Mouse (Mus musculus) left cerebral cortex, postnatal 14 days (tissue): Measurements from ENCODE around the gene Lct. TPM values are rescaled to one million over a fixed set of nuclear protein-coding genes. Genes with fewer than 3 reads are reported as not detected.
"Not testable (repeated sequence)": the region's sequence is repeated elsewhere in the genome, so short reads cannot be mapped to it uniquely, and the experiment has no call there.

Source experiments
- DNase-seq, 2 experiments: peaks; one replicate each; pipeline ENCODE4 v3.0.0; 2021 to 2022; ENCODE audit warnings: low spot score in 2 of 2, mixed read lengths in 1 of 2
- intact Hi-C: fragments of 180-260 bp; cut with DNase I; formaldehyde crosslinking; loops from one replicate; pipeline ENCODE4 v1.15.1; 2025
- total RNA-seq, 2 experiments: library from RNA; stranded (reverse); gene quantifications; 2 replicates each; pipeline ENCODE4 v1.2.3; 2021

Lct gene
- total RNA-seq, 2 experiments from 2014 or later, result 5.9 to 7.2 TPM

- intact Hi-C loops, result no loop called here
- no peak for DNase-seq
Measured at GRCm38 (mm10) chr1:128309043-128309442, 19.1 kb downstream of the Lct start.

GRCm38 (mm10) chr1:128303900-128304299 lies 24.2 kb downstream of the Lct start:
- intact Hi-C loops, result no loop called here
- DNase-seq, result peak in 1 of 2 experiments; percentile 22

DNA sequence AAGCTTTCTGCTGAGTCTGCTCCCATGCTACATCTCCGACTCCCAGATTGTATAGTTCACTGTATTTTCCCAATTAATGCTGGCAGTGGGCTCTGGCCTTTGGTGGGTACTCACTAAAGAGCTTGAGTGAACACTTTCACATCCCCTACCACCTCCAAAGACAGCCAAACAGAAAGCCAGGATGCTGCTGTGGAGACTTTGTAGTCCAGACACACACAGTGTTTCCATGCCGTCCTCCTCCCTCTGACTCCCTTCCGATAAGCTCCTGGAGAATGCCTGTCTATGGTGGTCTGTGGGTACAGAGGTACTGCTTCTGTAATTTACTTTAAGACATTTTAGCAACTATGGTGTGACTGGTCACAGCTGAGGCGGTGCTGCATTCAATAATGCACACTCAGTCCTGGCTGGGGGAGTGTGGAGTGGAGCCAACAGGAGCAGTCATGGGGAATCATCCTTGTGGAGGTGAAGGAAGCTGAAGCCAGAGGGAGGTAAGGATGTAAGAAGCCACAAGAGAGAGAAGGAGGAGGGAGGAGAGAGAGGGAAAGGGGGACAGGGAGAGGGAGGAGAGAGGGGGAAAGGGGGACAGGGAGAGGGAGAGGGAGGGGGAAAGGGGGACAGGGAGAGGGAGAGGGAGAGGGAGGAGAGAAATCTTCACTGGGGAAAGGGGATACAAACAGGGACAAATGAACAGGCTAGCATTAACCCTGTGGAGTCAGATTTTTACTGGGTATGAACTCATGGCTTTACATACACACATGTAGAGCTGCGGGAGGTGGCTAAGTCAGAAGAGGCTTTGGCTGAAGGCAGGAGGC lies 32.2 kb downstream of the Lct start:
- intact Hi-C loops, result no loop called here
- no peak for DNase-seq

DNA sequence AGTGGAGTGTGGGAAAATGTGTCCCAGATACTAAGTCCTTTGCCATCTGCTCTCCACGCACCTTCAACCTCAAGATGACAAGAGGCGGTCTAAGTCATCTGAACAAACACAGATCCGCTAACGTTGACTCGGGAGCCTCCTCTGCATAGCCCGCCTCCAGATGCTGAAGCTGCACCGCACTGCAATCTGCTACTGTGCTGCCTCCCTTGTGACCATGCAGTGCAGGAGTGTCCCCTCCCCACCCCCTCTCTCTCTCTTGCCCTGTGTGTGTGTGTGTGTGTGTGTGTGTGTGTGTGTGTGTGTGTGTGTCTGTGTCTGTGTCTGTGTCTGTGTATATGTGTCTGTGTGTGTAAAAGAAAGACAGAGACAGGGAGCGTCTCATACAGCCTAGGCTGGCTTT lies 32.8 kb downstream of the Lct start:
- DNase-seq, result no peak
- intact Hi-C loops, result no loop called here

GRCm38 (mm10) chr1:128293524-128293923 lies 34.6 kb downstream of the Lct start:
- no peak for DNase-seq

GRCm38 (mm10) chr1:128290295-128290694 lies 37.8 kb downstream of the Lct start:
- intact Hi-C loops, result no loop called here
- no peak for DNase-seq

More at GRCm38 (mm10) chr1:128293524-128293923, 34.6 kb downstream of the Lct start:
- intact Hi-C loops, result no loop called here

GRCm38 (mm10) chr1:128285136-128285535 lies 43.0 kb downstream of the Lct start:
- no peak for DNase-seq
- intact Hi-C loops, result loop anchor here (10.0 kb wide), 1 partner anchor 550 kb away; no protein-coding TSS in a partner anchor

DNA sequence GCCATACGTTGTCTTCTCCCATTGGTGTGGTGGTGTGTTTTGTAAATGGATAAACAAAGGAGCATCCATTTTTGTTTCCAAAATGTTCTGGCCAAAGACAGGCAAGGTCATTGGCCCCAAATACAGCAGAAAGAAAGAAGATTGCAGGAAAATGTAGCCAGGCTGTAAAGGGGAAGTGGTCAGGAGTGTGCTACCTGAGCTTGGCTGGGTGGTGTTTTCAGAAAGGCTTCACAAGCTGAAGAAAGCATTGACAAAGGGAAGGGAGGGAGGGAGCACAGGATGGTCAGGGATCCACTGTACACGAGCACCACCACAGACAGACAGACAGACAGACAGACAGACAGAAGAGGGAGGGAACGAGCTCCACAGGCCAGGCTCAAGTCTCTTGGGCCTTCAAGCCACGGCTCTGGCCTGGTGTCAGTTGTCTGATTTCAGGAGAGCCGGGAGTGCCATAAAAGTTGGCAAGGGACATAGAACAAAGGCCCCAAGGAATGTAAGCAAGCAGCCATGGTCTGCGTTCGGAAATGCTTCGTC lies 43.9 kb downstream of the Lct start:
- no peak for DNase-seq
- intact Hi-C loops, result loop anchor here (10.0 kb wide), 1 partner anchor 551 kb away; no protein-coding TSS in a partner anchor

DNA sequence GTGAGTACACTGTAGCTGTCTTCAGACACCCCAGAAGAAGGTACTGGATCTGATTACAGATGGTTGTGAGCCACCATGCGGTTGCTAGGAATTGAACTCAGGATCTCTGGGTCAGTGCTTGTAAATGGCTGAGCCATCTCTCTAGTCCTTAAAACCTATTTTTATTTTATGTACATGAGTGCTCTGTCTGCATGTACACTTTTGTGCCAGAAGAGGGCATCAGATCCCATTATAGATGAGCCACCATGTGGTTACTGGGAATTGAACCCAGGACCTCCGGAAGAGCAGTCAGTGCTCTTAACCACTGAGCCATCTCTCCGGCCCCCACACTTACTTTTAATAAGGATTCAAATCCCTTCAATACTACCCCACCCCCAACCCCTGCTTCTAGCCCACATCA lies 45.2 kb downstream of the Lct start:
- DNase-seq, result no peak
- intact Hi-C loops, result loop anchor here (10.0 kb wide), 1 partner anchor 552 kb away; no protein-coding TSS in a partner anchor

GRCm38 (mm10) chr1:128281753-128282152 lies 46.4 kb downstream of the Lct start:
- intact Hi-C loops, result loop anchor here (10.0 kb wide), 1 partner anchor 553 kb away; no protein-coding TSS in a partner anchor
- peak in 1 of 2 experiments; percentile 26 for DNase-seq

DNA sequence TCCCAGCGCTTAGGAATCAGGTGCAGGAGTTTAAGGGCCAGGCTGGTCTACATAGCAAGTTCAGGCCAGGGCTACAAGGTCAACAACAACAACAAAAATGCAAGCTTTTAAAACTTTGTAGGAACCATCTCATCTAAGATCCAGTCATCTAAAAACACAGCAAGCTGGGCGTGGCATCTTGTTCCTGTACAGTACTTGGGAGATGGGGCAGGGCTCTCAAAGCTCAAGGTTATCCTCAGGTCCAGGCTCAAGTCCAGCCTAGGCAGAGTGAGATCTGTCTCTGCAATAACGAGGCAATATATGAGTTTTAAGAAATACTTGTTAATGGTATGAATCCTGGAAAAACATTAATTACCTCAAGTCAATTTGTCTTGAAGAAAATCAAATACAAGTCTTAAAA lies 49.6 kb downstream of the Lct start:
- DNase-seq, result no peak

DNA sequence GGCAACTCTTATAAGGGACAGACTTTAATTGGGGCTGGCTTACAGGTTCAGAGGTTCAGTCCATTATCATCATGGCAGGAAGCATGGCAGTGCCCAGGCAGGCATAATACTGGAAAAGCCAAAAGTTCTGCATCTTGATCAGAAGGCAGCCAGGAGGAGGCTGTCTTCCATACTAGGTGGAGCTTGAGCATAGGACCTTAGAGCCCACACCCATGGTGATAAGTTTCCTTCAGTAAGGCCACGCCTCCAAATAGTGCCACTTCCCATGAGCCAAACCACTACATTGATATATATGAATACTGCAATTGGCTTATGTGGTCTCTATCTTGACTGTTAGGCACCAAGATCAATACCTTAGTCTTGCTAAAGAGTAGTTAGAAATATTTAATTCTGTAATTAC lies 52.2 kb downstream of the Lct start:
- intact Hi-C loops, result no loop called here
- no peak for DNase-seq

More for the DNA sequence above, 49.6 kb downstream of the Lct start:
- intact Hi-C loops, result no loop called here

- no peak for DNase-seq
- intact Hi-C loops, result no loop called here
Measured at GRCm38 (mm10) chr1:128270731-128271130, 57.4 kb downstream of the Lct start.

DNA sequence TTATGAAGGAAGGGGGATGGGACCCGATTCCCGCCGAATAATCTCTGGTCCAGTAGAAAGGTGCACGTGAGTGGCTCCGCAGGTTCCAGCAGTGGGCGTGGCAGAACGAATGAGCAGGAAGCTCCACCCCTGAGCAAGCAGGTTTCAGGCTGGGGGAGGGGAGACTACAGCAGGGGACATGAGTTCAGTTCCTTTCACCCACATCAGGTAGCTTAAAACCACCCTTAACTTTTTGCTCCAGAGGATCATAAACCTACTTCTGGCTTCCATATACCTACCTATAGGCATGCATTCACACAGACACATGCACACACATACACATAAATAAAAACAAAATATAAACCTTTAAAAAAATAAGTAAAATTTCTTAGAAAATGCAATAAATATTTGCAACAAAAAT lies 61.1 kb downstream of the Lct start:
- intact Hi-C loops, DNase-seq: not testable (repeated sequence)

- peak in 1 of 2 experiments; percentile 25 for DNase-seq
- intact Hi-C loops, result no loop called here
Measured at GRCm38 (mm10) chr1:128244727-128245355, 83.3 kb downstream of the Lct start.

- intact Hi-C loops, result no loop called here
- DNase-seq, result peak; percentile 96
Measured at GRCm38 (mm10) chr1:128243996-128244726, 84.0 kb downstream of the Lct start.

GRCm38 (mm10) chr1:128243627-128243995 lies 84.5 kb downstream of the Lct start, which contains the start of gene Ubxn4:
Gene Ubxn4 (plus strand): TSS chr1:128243964.
- no peak for DNase-seq
- intact Hi-C loops, result no loop called here

GRCm38 (mm10) chr1:128235181-128235580 lies 92.9 kb downstream of the Lct start:
- no peak for DNase-seq
- intact Hi-C loops, result no loop called here
